Mouse (Mus musculus): ENCODE measurements around the gene Spred2.

DNA sequence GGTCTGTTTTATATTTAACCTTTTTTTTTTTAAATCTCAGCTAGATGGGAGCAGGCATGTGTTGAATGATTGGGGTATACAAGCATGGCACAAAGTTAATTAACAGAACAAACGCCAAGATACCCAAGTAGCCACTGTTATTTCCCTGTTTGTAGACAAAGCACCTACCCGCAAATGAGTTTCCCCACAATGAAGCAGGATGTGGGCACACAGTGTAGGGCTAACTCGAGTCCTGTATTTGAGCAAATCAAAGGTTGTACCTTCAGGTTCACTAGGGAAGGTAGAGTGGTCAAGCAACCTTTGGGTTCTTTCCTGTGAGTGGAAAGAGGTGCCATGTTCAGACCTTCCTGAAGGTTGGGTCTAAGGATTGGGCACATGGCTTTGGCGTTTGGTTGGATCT, 41.5 kb downstream of the Spred2 start:
- TF ChIP-seq CTCF (IDR thresholded peaks at IDR 0.05; ENCODE audit: low read depth, low read length) (no peak), POLR2A (IDR thresholded peaks at IDR 0.05; ENCODE audit: borderline replicate concordance, low read depth, low read length) (no peak)
